Mouse (Mus musculus) neural tube, embryonic 10.5 days (tissue): ENCODE measurements around the gene Adpgk.
"Not testable (repeated sequence)": the region's sequence is repeated elsewhere in the genome, so short reads cannot be mapped to it uniquely, and the experiment has no call there.

Experiments
- DNase-seq: peaks from one replicate; pipeline ENCODE4 v3.0.0-alpha.2; 2017; ENCODE audit warnings: low spot score; ENCODE audit errors: extremely low spot score

The Adpgk gene

GRCm38 (mm10) chr9:59289529-59290115, 1.7 kb upstream of the Adpgk start:
- peak; percentile 42 for DNase-seq

GRCm38 (mm10) chr9:59291688-59292492, 532 bp downstream of the Adpgk start:
- no peak for DNase-seq

GRCm38 (mm10) chr9:59292493-59292875, 1.1 kb downstream of the Adpgk start:
- DNase-seq: no peak

DNA sequence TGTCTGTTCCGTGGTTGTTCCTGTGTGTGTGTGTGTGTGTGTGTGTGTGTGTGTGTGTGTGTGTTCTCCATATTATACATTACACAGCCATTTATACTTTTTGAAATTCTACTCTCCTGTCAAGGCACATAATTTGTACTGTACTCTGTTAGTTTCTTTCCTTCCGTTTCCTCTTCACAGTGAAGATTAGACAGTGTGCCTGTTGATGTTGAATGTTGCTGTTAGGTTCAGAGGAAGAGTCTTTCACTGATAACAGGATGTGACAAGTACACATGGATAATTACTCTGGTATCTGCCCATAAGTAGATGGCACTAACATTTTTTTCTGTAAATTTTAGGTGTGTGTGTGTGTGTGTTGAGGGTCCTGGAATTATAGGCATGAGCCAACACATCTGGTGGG, 5.1 kb downstream of the Adpgk start:
- DNase-seq: no peak

- DNase-seq: no peak
Measured at GRCm38 (mm10) chr9:59307890-59308289, 16.5 kb downstream of the Adpgk start.

DNA sequence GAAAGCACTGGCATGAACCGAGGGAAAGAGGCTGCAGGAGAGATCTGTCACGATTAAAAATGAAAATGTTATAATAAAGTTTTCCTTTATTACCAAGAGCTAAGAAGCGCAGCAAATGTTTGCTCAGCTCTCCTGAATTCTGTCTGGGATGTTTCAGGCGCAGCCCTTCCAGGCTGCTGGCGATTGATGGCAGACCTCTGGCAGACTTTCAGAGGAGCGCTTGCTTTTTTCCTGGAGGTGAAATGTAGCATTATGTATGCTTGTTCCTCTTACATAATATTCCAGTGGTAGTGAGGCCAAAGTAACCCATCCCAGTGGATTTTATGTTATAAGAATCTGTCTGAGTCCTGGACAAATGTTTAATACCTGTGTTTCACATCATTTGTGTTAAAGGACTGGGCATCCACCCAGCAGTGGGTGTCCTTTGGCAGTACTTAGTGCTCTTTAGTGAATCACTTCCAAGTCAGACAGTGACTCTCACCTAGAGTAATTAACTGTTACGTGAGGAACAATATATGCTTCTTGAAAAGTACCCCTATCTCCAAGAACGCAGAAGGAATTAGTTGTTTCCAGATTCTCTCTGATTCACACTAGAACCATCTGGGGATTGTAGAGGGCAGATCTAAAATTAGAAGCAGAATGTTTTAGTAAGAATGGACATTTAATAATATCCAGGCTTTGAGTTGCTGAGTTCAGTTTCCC, 19.4 kb downstream of the Adpgk start:
- no peak for DNase-seq

GRCm38 (mm10) chr9:59311284-59311670, 19.9 kb downstream of the Adpgk start:
- DNase-seq: no peak

- no peak for DNase-seq
Measured at GRCm38 (mm10) chr9:59316206-59316605, 24.8 kb downstream of the Adpgk start.

GRCm38 (mm10) chr9:59324351-59324750, 33.0 kb downstream of the Adpgk start:
- no peak for DNase-seq

DNA sequence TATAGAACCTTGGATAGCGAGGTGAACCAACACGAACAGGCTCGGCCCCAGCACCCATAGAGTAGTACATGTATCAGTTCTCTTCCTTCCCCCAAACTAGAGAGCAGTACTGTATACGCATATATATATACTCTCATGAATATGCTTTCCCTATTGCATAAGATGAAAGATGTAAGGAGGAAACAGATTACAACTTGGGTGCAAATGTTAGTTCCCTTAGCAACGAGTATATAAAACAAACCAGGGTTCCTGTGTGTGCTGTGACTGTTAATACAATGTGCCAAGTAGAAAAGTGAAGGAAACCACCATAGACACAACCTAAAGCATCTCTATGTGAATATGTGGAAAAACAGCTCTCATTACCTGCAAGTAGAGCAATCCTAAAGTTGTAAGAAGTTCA, 38.7 kb downstream of the Adpgk start:
- no peak for DNase-seq

DNA sequence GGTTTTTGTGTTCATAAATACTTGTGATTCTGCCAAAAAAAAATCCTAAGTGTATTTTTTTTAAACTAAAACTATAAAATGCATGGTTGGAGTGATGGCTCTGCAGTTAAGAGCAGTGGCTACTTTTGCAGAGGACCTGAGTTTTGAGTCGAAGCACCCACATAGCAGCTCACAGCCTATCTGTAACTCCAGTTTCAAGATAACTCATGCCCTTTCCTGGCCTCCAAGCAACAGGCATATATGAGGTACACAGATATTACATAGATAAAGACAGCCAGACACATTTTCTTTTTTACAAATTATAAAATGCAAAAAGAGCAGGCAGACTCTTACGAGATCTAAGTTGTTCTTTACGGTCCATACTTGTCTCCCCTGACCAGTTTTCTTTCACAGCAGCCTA, 45.2 kb downstream of the Adpgk start:
- DNase-seq: no peak

DNA sequence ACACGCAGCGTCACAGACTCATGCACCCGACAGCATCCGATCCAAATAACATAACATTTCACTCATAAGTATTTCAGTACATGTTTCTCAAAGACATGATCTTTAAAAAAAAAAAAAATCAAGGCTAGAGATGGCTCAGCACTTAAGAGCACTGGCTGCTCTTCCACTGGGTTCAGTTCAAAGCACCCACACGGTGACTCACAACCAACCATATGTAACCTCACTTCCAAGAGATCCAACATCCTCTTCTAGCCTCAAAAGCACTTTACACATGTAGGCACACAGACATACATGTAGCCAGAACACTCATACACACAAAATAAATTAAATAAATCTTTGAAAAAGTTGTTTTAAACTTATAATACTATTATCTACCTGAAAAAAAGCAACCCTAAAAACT, 46.5 kb downstream of the Adpgk start:
- no peak for DNase-seq

DNA sequence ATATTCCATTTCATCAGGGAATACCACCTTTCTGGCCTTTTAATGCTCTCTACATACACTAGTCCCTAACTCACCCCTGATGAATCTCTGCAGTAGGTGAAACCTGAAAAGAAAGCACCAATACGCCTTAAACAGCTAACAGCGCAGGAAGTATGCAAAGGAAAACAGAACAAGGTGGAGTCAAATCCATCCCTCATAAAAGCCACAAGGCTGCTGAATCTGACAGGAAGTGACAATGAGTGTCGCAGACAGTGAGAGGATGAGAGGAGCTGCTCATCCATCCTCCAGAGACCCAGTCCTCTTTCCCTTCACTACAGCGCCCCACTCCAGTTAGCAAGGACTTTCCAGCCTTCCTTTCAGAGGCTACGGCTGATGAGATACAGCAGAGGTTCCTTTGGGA, 47.1 kb downstream of the Adpgk start:
- DNase-seq: no peak

DNA sequence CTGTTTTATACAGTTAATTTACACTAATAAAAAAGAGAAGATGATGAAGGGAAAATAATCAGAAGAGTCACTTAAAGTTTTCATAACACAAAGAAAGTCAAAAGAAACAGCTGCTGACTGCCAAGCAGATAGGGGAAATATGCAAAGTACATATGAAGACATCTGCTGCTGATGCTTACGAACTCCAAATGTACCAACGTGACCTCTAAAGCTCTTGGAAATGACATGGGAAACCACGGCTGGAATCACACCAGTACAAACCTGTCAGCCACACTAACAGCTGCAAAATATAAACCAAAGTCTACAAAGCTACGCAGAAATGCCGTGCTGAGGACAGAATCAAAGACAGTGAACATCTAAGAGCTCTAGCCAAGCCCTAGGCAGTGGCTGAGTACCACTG, 47.7 kb downstream of the Adpgk start:
- DNase-seq: no peak

DNA sequence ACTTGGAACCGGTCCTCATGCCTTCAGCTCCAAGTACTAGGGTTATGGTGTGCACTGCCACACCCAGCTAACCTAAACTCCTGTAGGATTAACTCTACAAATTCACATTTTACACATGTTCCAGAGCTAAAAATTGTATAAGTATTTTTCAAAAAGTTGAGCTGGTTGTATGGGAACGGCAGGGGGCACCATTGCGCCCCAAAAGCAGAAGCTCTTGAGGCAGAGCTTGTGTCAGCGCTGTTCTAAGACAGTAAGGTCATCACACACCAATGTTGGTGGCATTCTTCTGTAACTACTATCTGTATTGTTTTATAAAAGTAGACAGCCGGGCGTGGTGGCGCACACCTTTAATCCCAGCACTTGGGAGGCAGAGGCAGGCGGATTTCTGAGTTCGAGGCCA, 48.6 kb downstream of the Adpgk start:
- no peak for DNase-seq

- DNase-seq: no peak
Measured at GRCm38 (mm10) chr9:59346176-59346575, 54.8 kb downstream of the Adpgk start.

DNA sequence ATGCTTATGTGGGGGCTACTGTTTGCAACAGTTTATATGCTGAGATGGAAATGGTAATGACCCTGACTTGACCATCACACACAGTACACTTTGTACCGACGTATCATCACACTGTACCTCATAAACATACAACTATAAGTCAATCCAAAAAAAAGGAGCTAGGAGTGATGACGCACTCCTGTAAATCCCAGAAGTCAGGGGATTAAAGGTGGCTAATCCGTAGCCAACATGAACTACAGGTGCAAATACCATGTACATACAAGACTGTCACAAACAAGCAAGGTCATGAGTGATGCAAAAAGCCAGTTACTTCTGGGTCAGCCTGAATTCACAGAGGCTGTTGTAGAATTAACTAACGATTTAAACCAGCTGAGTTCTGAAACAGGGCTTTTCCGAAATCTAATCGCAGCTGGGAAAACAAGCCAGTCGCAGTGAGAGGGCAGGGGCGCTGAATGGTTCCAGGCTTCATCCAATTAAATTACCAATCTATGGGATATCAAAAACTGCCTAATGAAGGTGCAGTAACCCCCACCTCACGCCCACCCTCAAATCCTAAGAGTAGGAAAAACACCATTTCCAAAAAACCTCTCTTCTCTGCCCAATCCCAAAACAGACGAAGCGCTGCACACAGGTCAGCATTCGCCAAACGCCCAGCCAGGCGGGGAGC, 61.4 kb downstream of the Adpgk start:
- DNase-seq: no peak

DNA sequence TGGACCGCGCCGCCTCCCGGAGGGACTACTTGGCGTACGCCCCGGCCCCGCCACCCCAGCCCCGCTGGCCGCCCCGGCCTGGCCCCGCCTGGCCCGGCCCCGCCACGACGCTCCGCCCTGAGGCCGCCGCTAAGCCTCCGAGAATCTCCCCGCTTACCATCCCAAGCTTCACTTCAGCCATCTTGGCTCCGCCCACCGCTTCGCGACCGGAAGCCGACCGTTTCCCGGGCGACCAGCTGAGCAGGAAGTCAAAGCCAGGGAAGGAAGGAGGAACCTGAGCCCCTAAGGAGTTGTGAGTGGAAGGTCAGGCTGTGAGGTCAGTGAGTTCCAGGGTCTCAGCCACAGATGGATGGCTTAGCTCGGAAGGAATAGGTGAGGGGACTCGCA, 61.9 kb downstream of the Adpgk start, which contains the start of gene Bbs4:
Gene Bbs4, minus strand, starts transcription at position 256 of the 387 bp plus-strand sequence.
- peak; percentile 96 for DNase-seq

DNA sequence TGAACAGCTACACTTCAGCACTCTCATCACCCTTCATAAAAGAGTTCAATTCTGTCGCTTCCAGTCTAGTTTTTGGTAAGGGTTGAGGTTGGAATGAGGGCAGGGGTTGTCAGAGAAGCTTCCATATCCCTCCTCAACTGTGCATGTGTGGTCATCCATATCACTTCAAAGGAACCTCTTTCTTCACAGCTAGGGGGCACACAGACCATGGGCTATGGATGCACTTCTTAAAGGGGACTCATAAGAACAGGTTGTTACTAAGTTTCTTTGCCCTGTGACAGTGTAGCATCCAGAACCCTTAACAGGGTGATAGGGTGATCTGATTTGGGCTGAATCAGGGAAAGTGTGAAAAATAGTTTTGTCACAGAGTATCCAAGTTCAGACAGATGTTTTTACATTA, 66.7 kb downstream of the Adpgk start:
- DNase-seq: not testable (repeated sequence)

- DNase-seq: not testable (repeated sequence)
Measured at GRCm38 (mm10) chr9:59360487-59360886, 69.1 kb downstream of the Adpgk start.

DNA sequence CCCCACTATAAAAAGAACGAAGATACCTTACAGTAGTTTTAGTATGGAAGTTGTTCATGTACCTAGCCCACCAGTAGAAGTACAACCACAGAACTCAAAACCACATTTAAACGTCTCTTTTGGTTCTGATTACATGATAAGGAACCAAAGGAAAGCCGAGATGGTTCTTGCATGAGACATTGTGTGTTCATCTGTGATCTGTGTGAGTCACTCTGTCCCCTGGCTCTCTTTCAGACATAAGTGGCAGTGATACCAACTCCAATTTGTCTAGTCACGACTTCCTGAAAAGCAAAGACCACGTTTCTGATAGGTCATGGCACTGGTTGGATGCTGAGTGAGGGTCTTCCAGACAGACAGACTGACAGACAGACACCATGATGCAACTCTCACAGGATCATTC, 77.9 kb downstream of the Adpgk start:
- no peak for DNase-seq

- DNase-seq: no peak
Measured at GRCm38 (mm10) chr9:59369646-59370045, 78.3 kb downstream of the Adpgk start.
